In the genomic region with DNA sequence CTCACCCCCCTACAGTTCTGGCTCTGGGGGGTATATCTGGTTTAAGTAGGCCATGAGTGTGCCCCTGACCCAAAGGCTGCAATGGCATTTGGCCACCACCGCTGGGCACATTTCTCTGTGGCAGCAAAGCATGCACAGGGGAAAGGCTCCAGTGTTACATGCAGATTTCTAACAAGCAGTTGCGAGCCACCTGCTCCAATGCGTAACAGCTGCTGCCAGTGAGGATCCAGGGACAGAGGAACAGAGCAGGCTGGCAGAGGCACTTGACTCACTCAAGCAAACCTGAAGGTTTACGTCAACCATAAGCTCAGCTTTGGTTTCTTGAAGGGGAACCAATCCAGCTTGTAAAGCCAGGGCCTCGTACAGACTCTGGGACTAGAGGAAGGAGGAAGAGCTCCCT, we compare ENCODE assay signal across 21 mouse cellular contexts. TPM values are rescaled to one million over a fixed set of nuclear protein-coding genes. Genes with fewer than 3 reads are reported as not detected.
A peak's percentile ranks its signal among the peaks of the same experiment; 100 is the strongest.
DNase-seq lines count a peak whose midpoint lies in the region; ATAC-seq and TF ChIP-seq lines count a peak whose summit lies in the region.
"Had no signal": no experiment of that assay in that cellular context is flagged by ENCODE, and none has a peak within 500 bp of the region (broad histone marks: within the 10 kb centered on the region; RNA-seq: fewer than 3 reads in every experiment).

No protein-coding gene starts in this region.

- no peak for TF ChIP-seq CTCF in cerebellum, adult 2 months (IDR thresholded peaks at IDR 0.05; ENCODE audit: borderline replicate concordance, insufficient read depth, low read depth, low read length)
- TF ChIP-seq CTCF in left cerebral cortex, adult 2 months (IDR thresholded peaks at IDR 0.05): no peak

- H3K9ac ChIP-seq in forebrain, embryonic 15.5 days (replicated peaks): no peak overlapping the region
- H3K9ac ChIP-seq: embryonic facial prominence, embryonic 12.5 days; limb, embryonic 15.5 days; liver, postnatal 0 days; stomach, embryonic 15.5 days had no signal

- H3K4me3 ChIP-seq in cerebellum, adult 2 months (replicated peaks; ENCODE audit: insufficient read depth, low read depth, low read length): no peak overlapping the region
- H3K4me3 ChIP-seq in left cerebral cortex, adult 2 months: no peak overlapping the region
- no peak overlapping the region for H3K4me3 ChIP-seq in forebrain, embryonic 15.5 days
- H3K4me3 ChIP-seq: embryonic facial prominence, embryonic 12.5 days; gastrocnemius, adult 2 months; limb, embryonic 15.5 days; stomach, embryonic 15.5 days had no signal

- no peak for ATAC-seq in forebrain, embryonic 15.5 days (replicated peaks)
- ATAC-seq: activated CD4-positive, CD25-positive, alpha-beta regulatory T cell, adult 4 months; liver, postnatal 0 days had no signal

- peak overlapping the region; percentile 46; the same call in 1 of the 2 replicates for H3K27ac ChIP-seq in cerebellum, adult 2 months (ENCODE audit: insufficient read depth, low read length)
- peak overlapping the region; percentile 65 for H3K27ac ChIP-seq in left cerebral cortex, adult 2 months
- H3K27ac ChIP-seq in forebrain, embryonic 15.5 days (replicated peaks): no peak overlapping the region
- H3K27ac ChIP-seq: embryonic facial prominence, embryonic 12.5 days; gastrocnemius, adult 2 months; limb, embryonic 15.5 days; stomach, embryonic 15.5 days had no signal

- peaks cover 5% of the 10 kb centered on the region; the same call in 1 of the 2 replicates for H3K4me1 ChIP-seq in cerebellum, adult 2 months (ENCODE audit: control insufficient read depth, insufficient read depth, low read length)
- no peaks in the 10 kb centered on the region for H3K4me1 ChIP-seq in forebrain, embryonic 15.5 days
- H3K4me1 ChIP-seq: embryonic facial prominence, embryonic 12.5 days; limb, embryonic 15.5 days; stomach, embryonic 15.5 days had no signal

- H3K4me2 ChIP-seq in forebrain, embryonic 15.5 days (replicated peaks): no peak overlapping the region
- H3K4me2 ChIP-seq: embryonic facial prominence, embryonic 12.5 days; limb, embryonic 15.5 days; midbrain, embryonic 11.5 days; stomach, embryonic 15.5 days had no signal

- WGBS in cerebellum, adult 2 months: 58% methylated on average over 5 of the region's 5 CpGs
- 90% methylated on average over 5 of the region's 5 CpGs for WGBS in forebrain, embryonic 15.5 days

- peaks cover 78% of the 10 kb centered on the region for H3K36me3 ChIP-seq in forebrain, embryonic 15.5 days

- intact Hi-C loops in left cerebral cortex, adult 2 months (cut with DNase I): no loop called here
- intact Hi-C loops in left cerebral cortex, postnatal 10 days (cut with DNase I): loop anchor here (10.0 kb wide), 1 partner anchor 250 kb away; the partner anchor contains the start of gene Chrm4

- TF ChIP-seq POLR2A in cerebellum, adult 2 months (IDR thresholded peaks at IDR 0.05; ENCODE audit: borderline replicate concordance, insufficient read depth, low read length): no peak

- DNase-seq in cerebellum, adult 2 months: no peak
- no peak for DNase-seq in cerebellum, adult 11 months
- peak in 1 of 2 experiments; percentile 44 for DNase-seq in left cerebral cortex, adult 2 months (ENCODE audit: extremely low spot score in 1 of 2, low spot score in 2 of 2)
- no peak for DNase-seq in left cerebral cortex, postnatal 10 days (ENCODE audit: extremely low spot score in 1 of 2, low spot score in 2 of 2)
- DNase-seq in layer of hippocampus, adult 18-20 months (ENCODE audit: low spot score in 2 of 2): peak; percentile 49 to 58
- peak; percentile 53 to 54 for DNase-seq in right cerebral cortex, adult 2 months (ENCODE audit: low spot score in 2 of 2)
- no peak for DNase-seq in lung, adult 18-20 months
- DNase-seq: cerebellum, postnatal 36 days; gastrocnemius, adult 2 months; heart, postnatal 14 days; kidney, adult 2 months; kidney, postnatal 36 days; liver, postnatal 0 days; lung, postnatal 4 days; thymus, postnatal 25 days had no signal

- no peaks in the 10 kb centered on the region for H3K27me3 ChIP-seq in cerebellum, adult 2 months (ENCODE audit: control insufficient read depth, insufficient read depth, low read length)
- H3K27me3 ChIP-seq in forebrain, embryonic 15.5 days: no peaks in the 10 kb centered on the region
- H3K27me3 ChIP-seq: embryonic facial prominence, embryonic 12.5 days; limb, embryonic 15.5 days; stomach, embryonic 15.5 days had no signal

- H3K9me3 ChIP-seq in forebrain, embryonic 15.5 days: no peaks in the 10 kb centered on the region
- H3K9me3 ChIP-seq: embryonic facial prominence, embryonic 12.5 days; limb, embryonic 15.5 days; stomach, embryonic 15.5 days had no signal

RNA-seq across cellular contexts. Expression of gene Arhgap1, which starts 25.2 kb away (rescaled TPM):
- polyA plus RNA-seq in cerebellum, adult 2 months (2012; rRNA removed): 40.8 and 45.9 TPM in 2 replicates
- 10 to 100 TPM; 74.2 to 80.4 TPM for total RNA-seq in left cerebral cortex, adult 2 months (2021)
- total RNA-seq in left cerebral cortex, postnatal 10 days (2021): 10 to 100 TPM; 80.2 to 81.5 TPM
- total RNA-seq in layer of hippocampus, adult 18-20 months (2021): 10 to 100 TPM; 62.1 to 65.6 TPM
- 88.7 and 92.7 TPM in 2 replicates for polyA plus RNA-seq in forebrain, embryonic 15.5 days (2015; fragmentation: Nextera tagmentation; extraction: Ambion mirVana)

RNA-seq across cellular contexts. Expression of gene Zfp408, which starts 25.3 kb away (rescaled TPM):
- polyA plus RNA-seq in cerebellum, adult 2 months (2012; rRNA removed): 14.4 and 15.6 TPM in 2 replicates
- 10 to 100 TPM; 11.7 TPM for total RNA-seq in left cerebral cortex, adult 2 months (2021)
- total RNA-seq in left cerebral cortex, postnatal 10 days (2021): 10 to 100 TPM; 16.7 to 17.6 TPM
- total RNA-seq in layer of hippocampus, adult 18-20 months (2021): 1 to 10 TPM; 7.2 to 9.4 TPM
- polyA plus RNA-seq in forebrain, embryonic 15.5 days (2015; fragmentation: Nextera tagmentation; extraction: Ambion mirVana): 13.8 and 14.8 TPM in 2 replicates

RNA-seq across cellular contexts. Expression of gene Atg13, which starts 35.5 kb away (rescaled TPM):
- polyA plus RNA-seq in cerebellum, adult 2 months (2012; rRNA removed): 126 and 129 TPM in 2 replicates
- total RNA-seq in left cerebral cortex, adult 2 months (2021): 10 to 100 TPM; 83.7 to 84.1 TPM
- 10 to 100 TPM; 55.8 to 59.3 TPM for total RNA-seq in left cerebral cortex, postnatal 10 days (2021)
- total RNA-seq in layer of hippocampus, adult 18-20 months (2021): 10 to 100 TPM; 78.0 to 79.6 TPM
- polyA plus RNA-seq in forebrain, embryonic 15.5 days (2015; fragmentation: Nextera tagmentation; extraction: Ambion mirVana): 38.4 and 40.4 TPM in 2 replicates

RNA-seq across cellular contexts. Expression of gene Harbi1, which starts 35.8 kb away (rescaled TPM):
- 4.4 and 4.7 TPM in 2 replicates for polyA plus RNA-seq in cerebellum, adult 2 months (2012; rRNA removed)
- total RNA-seq in left cerebral cortex, adult 2 months (2021): 1 to 10 TPM; 4.9 to 6.5 TPM
- total RNA-seq in left cerebral cortex, postnatal 10 days (2021): 1 to 10 TPM; 8.1 to 8.7 TPM
- total RNA-seq in layer of hippocampus, adult 18-20 months (2021): 1 to 10 TPM; 7.1 TPM
- polyA plus RNA-seq in forebrain, embryonic 15.5 days (2015; fragmentation: Nextera tagmentation; extraction: Ambion mirVana): 20.4 and 23.7 TPM in 2 replicates

RNA-seq across cellular contexts. Expression of gene F2, which starts 38.7 kb away (rescaled TPM):
- 0.28 and 0.33 TPM in 2 replicates for polyA plus RNA-seq in cerebellum, adult 2 months (2012; rRNA removed)
- total RNA-seq in left cerebral cortex, adult 2 months (2021): under 1 TPM in 1 of 2 experiments, not detected in 1; 0.14 TPM
- under 1 TPM; 0.14 to 0.19 TPM for total RNA-seq in left cerebral cortex, postnatal 10 days (2021)
- not detected for total RNA-seq in layer of hippocampus, adult 18-20 months (2021)
- 0.13 and 0.38 TPM in 2 replicates for polyA plus RNA-seq in forebrain, embryonic 15.5 days (2015; fragmentation: Nextera tagmentation; extraction: Ambion mirVana)

Comparison
In these comparisons a context has a peak if more than half of its experiments do, and no peak if none do; other contexts are left out.
1. DNase-seq: peak in layer of hippocampus, adult 18-20 months (2 of 2) and right cerebral cortex, adult 2 months (2 of 2); none in cerebellum, adult 2 months (0 of 2), cerebellum, adult 11 months (single experiment), left cerebral cortex, postnatal 10 days (0 of 2) and lung, adult 18-20 months (0 of 2).